Mouse (Mus musculus) left cerebral cortex, postnatal 36 days (tissue): ENCODE measurements around the gene Mief1. TPM values are rescaled to one million over a fixed set of nuclear protein-coding genes. Genes with fewer than 3 reads are reported as not detected.

Experiments used
- DNase-seq, 2 experiments: peaks; one replicate each; pipeline ENCODE4 v3.0.0; 2021 to 2022; ENCODE audit warnings: low spot score in 2 of 2, mixed read lengths in 1 of 2
- intact Hi-C: fragments of 180-260 bp; cut with DNase I; formaldehyde crosslinking; loops from one replicate; pipeline ENCODE4 v1.15.1; 2025
- total RNA-seq, 2 experiments: library from RNA; stranded (reverse); gene quantifications; 2 replicates each; pipeline ENCODE4 v1.2.3; 2021

Mief1 gene
- total RNA-seq, 2 experiments from 2014 or later: 32.4 to 33.7 TPM

DNA sequence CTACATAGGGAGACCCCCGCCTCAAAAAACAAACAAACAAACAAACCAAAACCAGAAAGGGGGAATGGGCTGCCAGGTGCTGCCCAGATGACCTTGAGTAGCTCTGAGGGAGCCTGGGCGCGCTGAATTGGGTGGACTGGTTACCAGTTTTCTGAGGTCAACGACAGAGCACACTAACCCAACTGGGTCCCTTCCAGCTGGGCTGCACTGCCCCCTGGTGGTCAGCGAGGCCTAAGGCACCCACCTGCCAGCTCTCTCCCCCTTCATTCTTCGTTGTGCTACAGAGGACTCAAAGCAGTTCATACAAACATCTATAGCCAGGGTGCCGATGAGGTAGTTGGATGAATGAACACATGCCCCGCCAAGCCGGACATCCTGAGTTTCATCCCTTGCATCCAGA lies 8.6 kb upstream of the Mief1 start:
- peak; percentile 34 to 47 for DNase-seq

DNA sequence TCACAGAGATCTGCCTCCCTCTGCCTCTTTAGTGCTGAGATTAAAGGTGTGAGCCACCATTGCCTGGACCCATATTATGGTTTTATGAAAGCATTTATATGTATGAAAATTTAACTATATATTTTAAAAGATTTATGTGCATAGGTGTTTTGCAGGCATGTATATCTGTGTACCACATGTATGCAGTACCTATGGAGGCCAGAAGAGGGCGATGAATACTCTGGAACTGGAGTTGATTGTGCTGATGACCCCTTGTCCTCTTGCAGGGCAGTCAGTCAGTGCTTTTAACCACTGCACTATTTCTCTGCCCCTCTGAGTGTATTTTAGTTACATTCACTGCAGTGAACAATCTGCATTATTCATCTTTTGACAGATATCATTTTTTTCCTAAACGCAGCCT lies 8.0 kb upstream of the Mief1 start:
- intact Hi-C loops: loop anchor here (5.0 to 10.0 kb wide), 4 partner anchors 37 to 281 kb away; partner anchors contain the start of genes Mgat3, Rps19bp1 and Tab1
- no peak for DNase-seq

More for the DNA sequence above, 8.6 kb upstream of the Mief1 start:
- intact Hi-C loops: loop anchor here (5.0 to 10.0 kb wide), 4 partner anchors 37 to 280 kb away; partner anchors contain the start of genes Mgat3, Rps19bp1 and Tab1

DNA sequence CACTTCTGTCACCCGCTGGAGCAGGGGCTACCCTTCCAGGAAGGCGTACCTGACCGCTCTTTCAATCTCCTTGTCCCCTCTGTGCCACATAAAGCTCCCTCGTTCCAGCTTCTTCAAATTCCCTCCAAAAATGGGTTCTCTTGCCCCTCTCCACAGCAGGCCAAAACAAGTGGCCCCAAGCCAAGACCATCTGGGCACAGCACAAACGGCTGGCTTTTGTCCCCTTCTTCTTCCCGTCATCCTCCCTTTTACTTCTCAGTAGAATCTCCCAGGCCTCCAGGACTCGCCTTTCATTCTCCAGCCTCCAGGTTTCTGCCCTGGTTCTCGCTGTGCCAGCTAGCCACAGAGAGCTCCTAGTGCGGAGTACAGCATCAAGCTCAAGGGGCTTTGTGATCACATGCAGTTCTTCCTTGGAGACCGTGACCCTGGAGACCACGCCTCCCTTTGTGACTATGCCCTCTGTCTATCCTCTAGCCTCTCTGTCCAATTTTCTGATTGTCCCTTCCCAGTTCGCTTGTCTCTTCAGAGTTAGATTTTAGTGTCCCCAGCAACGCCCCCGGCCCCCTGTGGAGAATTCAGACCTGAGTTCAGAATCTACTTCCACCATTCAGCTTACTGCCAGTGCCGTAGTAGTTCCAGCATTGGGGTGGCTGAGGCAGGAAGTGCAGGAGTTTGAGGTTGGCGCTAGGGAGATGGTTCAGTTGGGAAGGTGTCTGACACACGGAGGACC lies 5.6 kb upstream of the Mief1 start:
- intact Hi-C loops: loop anchor here (5.0 to 10.0 kb wide), 4 partner anchors 34 to 283 kb away; partner anchors contain the start of genes Mgat3, Rps19bp1 and Tab1
- no peak for DNase-seq

DNA sequence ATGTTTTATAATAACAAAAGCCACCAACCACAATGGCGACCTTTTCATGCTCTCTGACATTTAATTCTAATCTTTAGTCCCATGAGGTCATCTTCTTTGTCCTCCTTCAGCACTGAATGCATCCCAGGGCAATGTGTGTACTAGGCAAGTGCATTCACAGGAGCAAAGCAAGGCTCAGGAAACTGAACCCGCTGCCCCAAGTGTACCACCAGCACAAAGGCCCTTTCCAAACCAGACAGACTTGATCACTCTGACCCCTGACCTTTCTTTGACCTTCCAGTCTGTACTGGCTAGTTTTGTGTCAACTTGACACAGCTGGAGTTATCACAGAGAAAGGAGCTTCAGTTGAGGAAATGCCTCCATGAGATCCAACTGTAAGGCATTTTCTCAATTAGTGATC lies 1.5 kb upstream of the Mief1 start:
- intact Hi-C loops: no loop called here
- no peak for DNase-seq

DNA sequence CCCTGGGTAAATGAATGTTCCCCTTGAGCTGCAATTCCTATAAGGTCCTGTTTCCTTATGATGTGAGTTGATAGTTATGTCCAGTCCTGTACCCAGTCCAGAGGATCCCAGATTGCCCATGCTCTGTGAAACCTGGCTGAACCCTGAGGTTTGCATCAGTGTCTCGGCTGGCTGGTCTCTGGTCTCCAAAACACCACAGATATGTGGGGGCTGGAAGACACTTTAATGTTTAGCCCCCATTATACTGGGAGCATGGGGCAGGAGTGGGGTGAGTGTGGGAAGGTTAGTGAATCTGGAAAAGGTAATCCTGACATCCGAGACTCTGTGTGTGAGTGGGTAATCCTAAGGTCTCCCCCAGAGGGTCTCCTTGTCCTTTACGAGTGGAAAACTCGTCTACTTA lies 765 bp upstream of the Mief1 start:
- intact Hi-C loops: no loop called here
- no peak for DNase-seq

DNA sequence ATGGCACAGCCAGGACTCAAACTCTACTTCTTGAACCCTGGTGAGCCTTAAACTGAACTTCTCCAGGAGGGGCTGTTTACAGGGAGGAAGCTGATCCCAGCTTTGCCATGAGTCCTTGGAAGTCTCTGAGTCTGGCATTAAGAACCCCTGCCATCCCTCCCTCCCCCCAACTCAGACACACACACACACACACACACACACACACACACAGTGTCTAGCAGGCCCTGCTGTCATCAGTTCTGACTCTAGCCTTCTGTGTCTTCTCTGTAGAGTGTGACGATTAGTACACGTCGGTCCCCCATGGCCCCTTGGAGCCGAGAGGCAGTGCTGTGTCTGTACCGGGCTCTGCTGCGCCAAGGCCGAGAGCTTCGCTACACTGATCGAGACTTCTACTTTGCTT lies 1.7 kb downstream of the Mief1 start, which contains the start of gene AC140267.1:
AC140267.1 (plus strand) TSS at position 301 of the 400 bp plus-strand sequence.
- no peak for DNase-seq
- intact Hi-C loops: loop anchor here (2.0 kb wide), 1 partner anchor 19 kb away; the partner anchor contains the start of gene Atf4

DNA sequence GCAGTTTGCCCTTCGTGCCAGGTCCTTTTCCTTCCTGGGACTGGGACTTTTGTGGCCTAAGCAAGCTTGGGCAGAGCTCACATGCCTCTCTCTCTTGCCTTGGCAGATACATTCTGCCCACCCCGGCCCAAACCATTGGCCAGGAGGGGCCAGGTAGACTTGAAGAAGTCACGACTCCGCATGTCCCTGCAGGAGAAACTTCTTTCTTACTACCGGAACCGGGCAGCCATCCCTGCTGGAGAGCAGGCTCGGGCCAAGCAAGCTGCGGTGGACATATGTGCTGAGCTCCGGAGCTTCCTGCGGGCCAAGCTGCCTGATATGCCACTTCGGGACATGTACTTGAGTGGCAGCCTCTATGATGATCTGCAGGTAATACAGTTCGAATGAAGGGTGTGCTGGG lies 14.3 kb downstream of the Mief1 start:
- intact Hi-C loops: no loop called here
- no peak for DNase-seq

DNA sequence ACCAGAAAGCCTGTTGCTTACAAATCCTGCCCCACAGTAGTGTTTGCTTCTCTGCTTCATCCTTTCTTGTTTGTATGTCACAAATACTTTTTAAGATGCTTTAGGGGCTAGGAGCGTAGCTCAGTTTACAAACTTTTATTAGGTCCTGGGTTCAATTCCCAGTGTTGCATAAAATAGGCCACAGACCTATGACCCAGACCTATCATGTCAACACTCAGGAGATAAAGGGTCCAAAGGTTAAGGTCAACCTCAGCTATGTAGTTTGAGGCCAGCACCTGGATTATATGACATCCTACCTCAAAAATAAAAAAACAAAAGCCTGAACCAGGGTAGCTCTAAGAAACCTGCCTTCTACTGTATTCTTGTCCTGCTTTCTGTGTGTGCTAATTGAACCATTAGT lies 14.8 kb downstream of the Mief1 start:
- intact Hi-C loops: no loop called here
- no peak for DNase-seq

DNA sequence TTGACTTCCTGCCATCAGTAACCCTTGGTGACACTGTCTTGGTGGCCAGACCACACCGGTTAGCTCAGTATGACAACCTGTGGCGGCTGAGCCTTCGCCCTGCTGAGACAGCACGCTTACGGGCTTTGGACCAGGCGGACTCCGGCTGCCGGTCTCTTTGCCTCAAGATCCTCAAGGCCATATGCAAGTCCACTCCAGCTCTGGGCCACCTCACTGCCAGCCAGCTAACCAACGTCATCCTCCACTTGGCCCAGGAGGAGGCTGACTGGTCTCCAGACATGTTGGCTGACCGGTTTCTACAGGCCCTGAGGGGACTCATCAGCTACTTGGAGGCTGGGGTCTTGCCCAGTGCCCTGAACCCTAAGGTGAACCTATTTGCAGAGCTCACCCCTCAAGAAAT lies 15.9 kb downstream of the Mief1 start:
- intact Hi-C loops: no loop called here
- DNase-seq: no peak

DNA sequence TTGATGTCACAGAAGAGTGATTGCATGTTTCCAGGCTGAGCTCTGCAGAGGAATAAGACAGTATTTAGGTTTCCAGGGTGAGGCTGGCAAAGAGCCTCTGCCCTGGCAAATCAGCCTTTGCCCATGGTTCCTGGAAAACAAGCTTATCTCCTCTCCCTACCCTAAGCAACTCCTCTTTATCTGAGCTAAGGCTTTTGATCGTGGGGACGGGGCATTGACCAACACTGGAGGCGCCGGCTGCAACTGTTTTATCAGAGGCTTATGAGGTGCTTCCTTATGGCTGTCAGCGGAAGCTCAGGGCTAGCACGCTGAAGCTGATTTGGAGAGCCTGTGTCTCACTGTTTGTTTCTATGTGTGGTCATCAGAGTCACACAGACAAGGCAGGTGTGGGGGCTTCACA lies 16.8 kb downstream of the Mief1 start:
- no peak for DNase-seq

DNA sequence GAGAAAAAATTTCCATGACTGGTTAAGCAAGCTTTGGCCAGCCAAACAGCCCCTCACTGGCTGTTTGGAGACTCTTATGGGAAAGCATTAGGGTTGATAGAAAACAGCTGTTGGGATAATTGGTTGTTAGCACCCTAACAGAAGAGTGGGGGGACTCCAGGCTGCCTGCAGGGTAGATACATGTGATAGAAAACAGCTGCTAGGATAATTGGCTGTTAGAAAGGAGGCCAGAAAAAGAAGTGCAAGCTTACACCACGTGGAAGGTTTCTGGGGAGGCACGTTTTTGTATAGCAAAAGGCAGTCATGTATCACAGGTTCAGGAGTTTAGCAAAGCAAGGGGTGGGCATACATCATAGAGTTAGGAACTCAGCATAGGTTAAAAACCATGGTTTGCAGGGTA lies 19.7 kb downstream of the Mief1 start:
- intact Hi-C loops: no loop called here

More for the DNA sequence above, 16.8 kb downstream of the Mief1 start:
- intact Hi-C loops: no loop called here

DNA sequence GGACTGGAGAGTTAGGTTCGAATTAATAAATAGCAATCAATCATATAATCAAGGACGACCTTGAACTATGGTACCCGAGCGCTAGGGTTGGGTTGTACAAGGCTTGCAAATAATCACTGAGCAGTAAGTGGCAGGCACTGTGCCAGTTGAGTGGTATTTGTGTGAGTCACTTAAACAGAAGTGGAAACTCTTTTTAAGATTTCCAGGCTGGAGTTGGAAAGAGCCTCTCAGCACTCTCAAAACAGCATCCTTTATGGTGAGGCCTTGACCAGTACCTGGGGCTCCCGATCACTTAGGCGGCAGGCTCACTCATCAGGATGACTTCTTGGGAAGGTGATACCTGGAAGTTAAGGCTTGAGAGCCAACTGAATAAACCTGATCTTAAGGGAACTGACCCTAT lies 20.4 kb downstream of the Mief1 start:
- DNase-seq: no peak
- intact Hi-C loops: loop anchor here (2.0 kb wide), 1 partner anchor 19 kb away; the partner anchor contains the start of genes AC140267.1 and Mief1

More for the DNA sequence above, 19.7 kb downstream of the Mief1 start:
- DNase-seq: no peak

DNA sequence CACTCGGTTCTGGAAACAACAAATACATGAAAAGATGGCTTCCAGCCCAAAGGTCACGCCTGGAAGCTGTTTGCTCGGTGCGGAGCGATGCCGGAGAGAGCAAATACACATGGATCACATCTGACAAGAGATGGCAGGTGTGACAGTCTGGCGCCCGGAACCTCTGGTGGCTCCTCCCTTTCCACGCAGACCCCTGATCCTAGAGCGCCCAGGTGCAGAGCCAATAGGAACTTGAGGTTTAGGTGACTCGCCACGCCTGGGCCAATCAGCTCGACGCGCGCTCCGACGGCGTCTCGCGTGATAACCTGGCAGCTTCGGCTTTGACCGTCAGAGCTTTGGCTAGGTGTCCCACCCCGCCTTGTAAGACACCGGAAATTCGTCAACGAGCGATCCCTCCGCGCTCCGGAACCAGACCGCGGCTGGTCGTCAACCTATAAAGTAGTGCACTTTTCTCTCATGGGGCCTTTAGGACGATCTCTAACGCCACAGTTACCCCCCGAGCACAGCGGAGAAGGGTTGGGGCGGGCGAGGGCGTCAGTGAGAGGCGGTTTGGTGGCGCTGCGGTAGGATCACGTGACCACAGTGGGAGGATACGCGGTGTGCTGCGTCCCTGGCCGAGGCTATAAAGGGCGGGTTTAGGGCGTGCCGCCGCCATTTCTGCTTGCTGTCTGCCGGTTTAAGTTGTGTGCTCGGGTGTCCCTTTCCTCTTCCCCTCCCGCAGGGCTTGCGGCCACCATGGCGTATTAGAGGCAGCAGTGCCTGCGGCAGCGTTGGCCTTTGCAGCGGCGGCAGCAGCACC lies 21.2 kb downstream of the Mief1 start, which contains the start of gene Atf4:
Atf4 (plus strand) TSS at position 338 of the 799 bp plus-strand sequence.
- intact Hi-C loops: loop anchor here (2.0 kb wide), 1 partner anchor 20 kb away; the partner anchor contains the start of genes AC140267.1 and Mief1
- DNase-seq: peak; percentile 98 to 99

DNA sequence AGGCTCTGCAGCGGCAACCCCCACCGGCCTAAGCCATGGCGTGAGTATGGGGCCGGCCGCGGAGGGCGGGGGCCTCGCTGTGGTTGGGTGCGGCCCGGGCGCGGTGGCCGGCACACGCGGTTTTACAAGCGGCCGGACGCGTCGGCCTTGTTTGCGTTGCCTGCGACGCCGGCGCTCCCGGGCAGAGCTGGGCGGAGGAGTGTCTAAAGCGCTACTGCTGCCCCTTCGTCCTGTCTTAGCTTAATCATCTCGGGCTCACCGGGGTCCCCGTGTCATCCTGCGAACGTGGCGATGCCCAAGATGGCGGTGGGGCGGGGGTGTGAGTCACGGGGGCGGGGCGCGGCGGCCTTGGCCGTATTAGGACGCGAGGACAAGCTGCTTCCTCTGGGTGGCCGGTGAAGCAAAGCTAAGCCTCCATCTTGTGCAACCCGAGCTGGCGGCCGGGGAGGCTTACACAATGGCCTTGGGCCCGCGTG lies 21.9 kb downstream of the Mief1 start:
- intact Hi-C loops: loop anchor here (2.0 kb wide), 1 partner anchor 21 kb away; the partner anchor contains the start of genes AC140267.1 and Mief1
- peak; percentile 64 to 73 for DNase-seq

DNA sequence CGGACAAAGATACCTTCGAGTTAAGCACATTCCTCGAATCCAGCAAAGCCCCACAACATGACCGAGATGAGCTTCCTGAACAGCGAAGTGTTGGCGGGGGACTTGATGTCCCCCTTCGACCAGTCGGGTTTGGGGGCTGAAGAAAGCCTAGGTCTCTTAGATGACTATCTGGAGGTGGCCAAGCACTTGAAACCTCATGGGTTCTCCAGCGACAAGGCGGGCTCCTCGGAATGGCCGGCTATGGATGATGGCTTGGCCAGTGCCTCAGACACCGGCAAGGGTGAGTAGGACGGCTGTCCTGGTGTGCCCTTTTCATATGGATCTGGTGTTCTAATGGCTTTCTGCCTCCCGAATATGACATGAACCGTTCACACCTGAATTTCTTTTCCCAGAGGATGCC lies 22.4 kb downstream of the Mief1 start:
- intact Hi-C loops: no loop called here
- DNase-seq: no peak

DNA sequence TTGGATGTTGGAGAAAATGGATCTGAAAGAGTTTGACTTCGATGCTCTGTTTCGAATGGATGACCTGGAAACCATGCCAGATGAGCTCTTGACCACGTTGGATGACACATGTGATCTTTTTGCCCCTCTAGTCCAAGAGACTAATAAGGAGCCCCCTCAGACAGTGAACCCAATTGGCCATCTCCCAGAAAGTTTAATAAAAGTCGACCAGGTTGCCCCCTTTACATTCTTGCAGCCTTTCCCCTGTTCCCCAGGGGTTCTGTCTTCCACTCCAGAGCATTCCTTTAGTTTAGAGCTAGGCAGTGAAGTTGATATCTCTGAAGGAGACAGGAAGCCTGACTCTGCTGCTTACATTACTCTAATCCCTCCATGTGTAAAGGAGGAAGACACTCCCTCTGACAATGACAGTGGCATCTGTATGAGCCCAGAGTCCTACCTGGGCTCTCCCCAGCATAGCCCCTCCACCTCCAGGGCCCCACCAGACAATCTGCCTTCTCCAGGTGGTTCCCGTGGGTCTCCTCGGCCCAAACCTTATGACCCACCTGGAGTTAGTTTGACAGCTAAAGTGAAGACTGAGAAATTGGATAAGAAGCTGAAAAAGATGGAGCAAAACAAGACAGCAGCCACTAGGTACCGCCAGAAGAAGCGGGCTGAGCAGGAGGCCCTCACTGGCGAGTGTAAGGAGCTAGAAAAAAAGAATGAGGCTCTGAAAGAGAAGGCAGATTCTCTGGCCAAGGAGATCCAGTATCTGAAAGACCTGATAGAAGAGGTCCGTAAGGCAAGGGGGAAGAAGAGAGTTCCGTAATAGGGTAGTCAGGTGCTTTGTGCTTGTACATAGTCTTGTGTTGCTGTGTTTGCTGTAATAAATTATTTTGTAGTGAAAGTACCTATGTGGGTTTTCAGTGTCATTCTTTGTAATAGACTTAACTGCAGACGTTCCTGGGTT lies 23.1 kb downstream of the Mief1 start:
- intact Hi-C loops: no loop called here
- DNase-seq: no peak

DNA sequence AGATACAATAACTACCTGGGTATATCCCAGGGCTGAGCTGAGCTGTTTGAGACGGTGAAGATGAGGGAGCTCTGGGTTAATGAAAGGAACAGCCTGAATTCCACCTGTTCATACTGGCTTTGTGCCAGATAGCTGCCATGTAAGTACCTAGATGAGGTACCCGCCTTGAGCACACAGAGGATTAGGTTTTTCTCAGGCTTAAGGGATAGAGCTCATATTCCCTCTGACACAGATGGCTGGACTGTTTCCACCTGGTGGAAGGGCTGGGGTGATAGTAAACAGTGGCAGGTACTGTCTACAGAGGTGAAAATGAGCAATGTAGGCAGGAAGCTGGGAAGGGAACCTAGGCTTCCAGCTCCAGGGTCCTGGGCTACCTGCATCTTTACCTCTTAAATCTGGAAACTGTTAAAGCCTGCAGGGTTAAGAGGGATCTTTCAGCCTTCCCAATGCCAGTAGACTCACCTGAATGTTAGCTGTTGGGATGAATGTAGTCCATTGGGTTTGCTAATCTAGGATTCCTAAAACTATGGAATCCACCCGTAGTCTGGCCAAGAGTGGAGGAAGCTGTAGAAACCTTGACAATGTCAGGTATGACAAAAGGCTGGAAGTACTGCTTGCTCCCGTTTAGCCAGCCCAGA lies 23.9 kb downstream of the Mief1 start:
- DNase-seq: no peak
- intact Hi-C loops: no loop called here
